Mouse (Mus musculus) thymus, postnatal 10 days (tissue): ENCODE results near the gene Pitpnm2.
A peak's percentile ranks its signal among the peaks of the same experiment; 100 is the strongest.

Source experiments
- DNase-seq, 2 experiments: peaks; one replicate each; pipeline ENCODE4 v3.0.0; 2021; ENCODE audit warnings: low spot score in 2 of 2

Pitpnm2 gene

GRCm38 (mm10) chr5:124247986-124248626, 1.5 kb downstream of the Pitpnm2 start:
- peak in 1 of 2 experiments; percentile 36 for DNase-seq

GRCm38 (mm10) chr5:124247296-124247695, 2.3 kb downstream of the Pitpnm2 start:
- no peak for DNase-seq

- no peak for DNase-seq
Observed at GRCm38 (mm10) chr5:124244885-124245284, 4.7 kb downstream of the Pitpnm2 start.

GRCm38 (mm10) chr5:124244449-124244848, 5.1 kb downstream of the Pitpnm2 start:
- DNase-seq = no peak

GRCm38 (mm10) chr5:124243236-124243901, 6.2 kb downstream of the Pitpnm2 start:
- no peak for DNase-seq

GRCm38 (mm10) chr5:124241686-124242444, 7.7 kb downstream of the Pitpnm2 start:
- DNase-seq = no peak

GRCm38 (mm10) chr5:124240841-124241685, 8.5 kb downstream of the Pitpnm2 start:
- DNase-seq = no peak

GRCm38 (mm10) chr5:124236180-124236579, 13.4 kb downstream of the Pitpnm2 start:
- DNase-seq = no peak

GRCm38 (mm10) chr5:124234778-124235177, 14.8 kb downstream of the Pitpnm2 start:
- DNase-seq = no peak

- DNase-seq = no peak
Observed at GRCm38 (mm10) chr5:124233874-124234661, 15.5 kb downstream of the Pitpnm2 start.

- peak; percentile 58 to 60 for DNase-seq
Observed at GRCm38 (mm10) chr5:124233144-124233465, 16.5 kb downstream of the Pitpnm2 start.

GRCm38 (mm10) chr5:124232360-124233143, 17.0 kb downstream of the Pitpnm2 start:
- peak; percentile 87 to 94 for DNase-seq

GRCm38 (mm10) chr5:124230461-124230860, 19.1 kb downstream of the Pitpnm2 start:
- no peak for DNase-seq

GRCm38 (mm10) chr5:124227193-124227592, 22.4 kb downstream of the Pitpnm2 start:
- DNase-seq = no peak

GRCm38 (mm10) chr5:124226494-124226893, 23.1 kb downstream of the Pitpnm2 start:
- DNase-seq = no peak

- DNase-seq = peak; percentile 57 to 59
Observed at GRCm38 (mm10) chr5:124225891-124226290, 23.7 kb downstream of the Pitpnm2 start.

- DNase-seq = no peak
Observed at GRCm38 (mm10) chr5:124224321-124225092, 25.1 kb downstream of the Pitpnm2 start.

GRCm38 (mm10) chr5:124223574-124223973, 26.0 kb downstream of the Pitpnm2 start:
- DNase-seq = no peak

- no peak for DNase-seq
Observed at GRCm38 (mm10) chr5:124222696-124223095, 26.9 kb downstream of the Pitpnm2 start.

GRCm38 (mm10) chr5:124221736-124222040, 27.9 kb downstream of the Pitpnm2 start:
- DNase-seq = no peak
